Mouse (Mus musculus) cortical plate, adult 2 months (tissue): Measurements from ENCODE around the gene Sema4d.

ENCODE experiments used
- CTCF ChIP-seq: fragments of 200-500 bp; IDR thresholded peaks from 2 replicates; pipeline ENCODE4 v1.5.1; 2011; ENCODE audit warnings: mild to moderate bottlenecking, control low read depth, low read length; ENCODE audit not compliant: insufficient read depth; ENCODE audit errors: extremely low read depth
- POLR2A ChIP-seq: fragments of 200-500 bp; IDR thresholded peaks from 2 replicates; pipeline ENCODE4 v1.6.1; 2011; ENCODE audit warnings: mild to moderate bottlenecking, low read length, control low read depth; ENCODE audit not compliant: insufficient read depth; ENCODE audit errors: extremely low read depth

- no peak for TF ChIP-seq CTCF
- TF ChIP-seq POLR2A, result no peak
Observed at GRCm38 (mm10) chr13:51784476-51784875, 9.1 kb downstream of the Sema4d start.
